Comparison of ENCODE assay signal across 20 mouse cellular contexts in genomic region chr2:34399535-34399934, GRCm38 (mm10). TPM values are rescaled to one million over a fixed set of nuclear protein-coding genes. Genes with fewer than 3 reads are reported as not detected.
DNase-seq lines count a peak whose midpoint lies in the region; ATAC-seq lines count a peak whose summit lies in the region.
"Had no signal": no experiment of that assay in that cellular context is flagged by ENCODE, and none has a peak within 500 bp of the region (broad histone marks: within the 10 kb centered on the region; RNA-seq: fewer than 3 reads in every experiment).

No protein-coding gene starts in this region.

- no peaks in the 10 kb centered on the region for H3K27me3 ChIP-seq in liver, embryonic 11.5 days (replicated peaks; ENCODE audit: control insufficient read depth, insufficient read depth, low read length)
- H3K27me3 ChIP-seq: embryonic facial prominence, embryonic 12.5 days; forebrain, embryonic 13.5 days; forebrain, embryonic 15.5 days; Patski had no signal

- H3K36me3 ChIP-seq in liver, embryonic 11.5 days (ENCODE audit: control insufficient read depth, insufficient read depth, low read length), result no peaks in the 10 kb centered on the region
- H3K36me3 ChIP-seq: embryonic facial prominence, embryonic 10.5 days; embryonic facial prominence, embryonic 12.5 days; forebrain, embryonic 15.5 days; G1E had no signal

- H3K4me3 ChIP-seq in liver, embryonic 11.5 days (ENCODE audit: low read depth, low read length), result no peak overlapping the region
- H3K4me3 ChIP-seq: embryonic facial prominence, embryonic 10.5 days; embryonic facial prominence, embryonic 12.5 days; forebrain, embryonic 13.5 days; forebrain, embryonic 15.5 days had no signal

- no peaks in the 10 kb centered on the region for H3K4me1 ChIP-seq in liver, embryonic 11.5 days (replicated peaks; ENCODE audit: control insufficient read depth, insufficient read depth, low read length)
- H3K4me1 ChIP-seq: embryonic facial prominence, embryonic 10.5 days; embryonic facial prominence, embryonic 12.5 days; forebrain, embryonic 13.5 days; forebrain, embryonic 15.5 days had no signal

- H3K9ac ChIP-seq in liver, embryonic 11.5 days (ENCODE audit: low read depth, low read length), result no peak overlapping the region
- H3K9ac ChIP-seq: embryonic facial prominence, embryonic 12.5 days; forebrain, embryonic 13.5 days; forebrain, embryonic 15.5 days; forebrain, postnatal 0 days had no signal

- no peak for ATAC-seq in liver, embryonic 11.5 days (replicated peaks; ENCODE audit: low FRiP score)
- ATAC-seq: forebrain, embryonic 13.5 days; forebrain, embryonic 15.5 days; forebrain, postnatal 0 days; Patski had no signal

- H3K9me3 ChIP-seq in liver, embryonic 11.5 days (ENCODE audit: control insufficient read depth, low read length), result no peaks in the 10 kb centered on the region
- H3K9me3 ChIP-seq: embryonic facial prominence, embryonic 10.5 days; embryonic facial prominence, embryonic 12.5 days; forebrain, embryonic 13.5 days; forebrain, embryonic 15.5 days; G1E had no signal

- no peak overlapping the region for H3K4me2 ChIP-seq in liver, embryonic 11.5 days
- H3K4me2 ChIP-seq: embryonic facial prominence, embryonic 12.5 days; forebrain, embryonic 13.5 days; forebrain, embryonic 15.5 days had no signal

- H3K27ac ChIP-seq in liver, embryonic 11.5 days (ENCODE audit: low read depth, low read length), result no peak overlapping the region
- H3K27ac ChIP-seq: embryonic facial prominence, embryonic 10.5 days; embryonic facial prominence, embryonic 12.5 days; forebrain, embryonic 13.5 days; forebrain, embryonic 15.5 days had no signal

- DNase-seq in ES-CJ7 (ENCODE audit: low read depth, low spot score) (peak; percentile 62), R1 (ENCODE audit: low read depth, low spot score) (peak; percentile 73), ZHBTc4 (ENCODE audit: low read depth, low spot score) (peak; percentile 47)
- no peak for DNase-seq in cerebellum, adult 9-11 months
- DNase-seq in liver, embryonic 11.5 days (ENCODE audit: low spot score), result no peak
- DNase-seq: adrenal gland, adult 2 months; adrenal gland, postnatal 10 days; adrenal gland, postnatal 25 days; cerebellum, adult 11 months; cerebellum, adult 18-20 months; cerebellum, adult 8-10 months; cerebellum, postnatal 10 days; cerebellum, postnatal 25 days; forebrain, postnatal 0 days had no signal

- 62% methylated on average over 4 of the region's 4 CpGs for WGBS in liver, embryonic 11.5 days

RNA-seq across cellular contexts. Expression of gene Mapkap1, which starts 7.0 kb away (rescaled TPM):
- polyA plus RNA-seq in liver, embryonic 11.5 days (2014; fragmentation: Nextera tagmentation; extraction: Ambion mirVana), result 62.4 and 70.0 TPM in 2 replicates

RNA-seq across cellular contexts. Expression of gene Pbx3, which starts 26.6 kb away (rescaled TPM):
- polyA plus RNA-seq in liver, embryonic 11.5 days (2014; fragmentation: Nextera tagmentation; extraction: Ambion mirVana), result 19.6 and 22.9 TPM in 2 replicates

Comparison
In these comparisons a context has a peak if more than half of its experiments do, and no peak if none do; other contexts are left out.
1. DNase-seq: peak in ES-CJ7 (single experiment), R1 (single experiment) and ZHBTc4 (single experiment); none in cerebellum, adult 9-11 months (single experiment) and liver, embryonic 11.5 days (single experiment).